Mouse (Mus musculus): ENCODE data around the gene Htr5b.

GRCm38 (mm10) chr1:121511186-121511585 is 17.1 kb downstream of the Htr5b start:
- no peak for TF ChIP-seq EP300 (IDR thresholded peaks at IDR 0.05; ENCODE audit: low read length)
- no peak for TF ChIP-seq ZC3H11A (IDR thresholded peaks at IDR 0.05; ENCODE audit: low read depth, low read length)
- no peak for TF ChIP-seq CHD1 (IDR thresholded peaks at IDR 0.05; ENCODE audit: low read depth, low read length)
- TF ChIP-seq POLR2A (IDR thresholded peaks at IDR 0.05; ENCODE audit: low read depth, low read length) = no peak
- no peak for TF ChIP-seq CTCF (conservative IDR thresholded peaks at IDR 0.05 in 1 of 2, IDR thresholded peaks at IDR 0.05 in 1 of 2; ENCODE audit: low read depth in 2 of 2, low read length in 2 of 2)
- no peak for TF ChIP-seq ELF1 (IDR thresholded peaks at IDR 0.05; ENCODE audit: low read depth, low read length)
- no peak for TF ChIP-seq JUN (IDR thresholded peaks at IDR 0.05; ENCODE audit: insufficient read depth, low read depth, low read length)
- TF ChIP-seq MAFK (IDR thresholded peaks at IDR 0.05; ENCODE audit: insufficient replicate concordance, low read length) = no peak
- no peak for TF ChIP-seq UBTF (IDR thresholded peaks at IDR 0.05; ENCODE audit: low read depth, low read length)
- TF ChIP-seq POLR2AphosphoS2 (IDR thresholded peaks at IDR 0.05; ENCODE audit: low read depth, low read length) = no peak
- TF ChIP-seq RAD21 (IDR thresholded peaks at IDR 0.05; ENCODE audit: low read depth, low read length) = no peak
- no peak for TF ChIP-seq MAX (IDR thresholded peaks at IDR 0.05; ENCODE audit: low read length)
- no peak for TF ChIP-seq E2F4 (IDR thresholded peaks at IDR 0.05; ENCODE audit: insufficient replicate concordance, low read depth, low read length)
- TF ChIP-seq MAZ (IDR thresholded peaks at IDR 0.05; ENCODE audit: low read depth, low read length) = no peak

All from CH12.LX (cell line).